Mouse (Mus musculus) embryonic facial prominence, embryonic 14.5 days (tissue): ENCODE results near the gene Tcf25. TPM values are rescaled to one million over a fixed set of nuclear protein-coding genes. Genes with fewer than 3 reads are reported as not detected.

ENCODE experiments used
- ATAC-seq: fragments of 200-750 bp; cut with Nextera tagmentation; 2 replicates; pipeline ENCODE4 v1.8.0; 2017; ENCODE audit warnings: low read depth, moderate number of reproducible peaks, moderate TSS enrichment
- DNase-seq: peaks from one replicate; pipeline ENCODE4 v3.0.0-alpha.2; 2015; ENCODE audit warnings: low spot score
- H3K27ac ChIP-seq: fragments of 300-500 bp; sonication (generic); replicated peaks from 2 replicates; pipeline ENCODE4 v1.5.1; 2014; ENCODE audit warnings: low read depth, mild to moderate bottlenecking, low read length, moderate library complexity
- H3K27me3 ChIP-seq: fragments of 300-500 bp; sonication (generic); replicated peaks from 2 replicates; pipeline ENCODE4 v1.6.1; 2014; ENCODE audit warnings: low read length; ENCODE audit not compliant: control insufficient read depth, insufficient read depth
- H3K36me3 ChIP-seq: fragments of 300-500 bp; sonication (generic); 2 replicates; pipeline ENCODE4 v1.6.1; 2014; ENCODE audit warnings: low read length, mixed read lengths; ENCODE audit not compliant: control insufficient read depth, insufficient read depth
- H3K4me1 ChIP-seq: fragments of 300-500 bp; sonication (generic); 2 replicates; pipeline ENCODE4 v1.6.1; 2014; ENCODE audit warnings: antibody characterized with exemption, low read length; ENCODE audit not compliant: control insufficient read depth, insufficient read depth
- H3K4me2 ChIP-seq: fragments of 300-500 bp; sonication (generic); 2 replicates; pipeline ENCODE4 v1.6.1; 2014; ENCODE audit warnings: low read depth, mild to moderate bottlenecking, low read length, moderate library complexity, mixed read lengths
- H3K4me3 ChIP-seq: fragments of 300-500 bp; sonication (generic); 2 replicates; pipeline ENCODE4 v1.5.1; 2014; ENCODE audit warnings: low read depth, mild to moderate bottlenecking, low read length
- H3K9ac ChIP-seq: fragments of 300-500 bp; sonication (generic); 2 replicates; pipeline ENCODE4 v1.6.1; 2014; ENCODE audit warnings: low read depth, mild to moderate bottlenecking, low read length, moderate library complexity, mixed read lengths
- H3K9me3 ChIP-seq: fragments of 300-500 bp; sonication (generic); 2 replicates; pipeline ENCODE4 v1.6.1; 2016; ENCODE audit warnings: low read length; ENCODE audit not compliant: control insufficient read depth
- WGBS: fragments of 180-500 bp; shearing (Covaris S2); extraction: QIAGEN DNeasy Blood & Tissue Kit; methylation state at CpG from one replicate; pipeline ENCODE4 v1.1.7; 2014; 5-methylcytosine and 5-hydroxymethylcytosine counted together
- polyA plus RNA-seq: library from polyadenylated mRNA; unstranded; fragments of >200 nt; fragmentation: Nextera tagmentation; extraction: Ambion mirVana; gene quantifications from 2 replicates; pipeline ENCODE4 v1.2.1, GENCODE M21; 2014

Tcf25 gene
- polyA plus RNA-seq, 1 experiment from 2014 or later = 163 TPM

DNA sequence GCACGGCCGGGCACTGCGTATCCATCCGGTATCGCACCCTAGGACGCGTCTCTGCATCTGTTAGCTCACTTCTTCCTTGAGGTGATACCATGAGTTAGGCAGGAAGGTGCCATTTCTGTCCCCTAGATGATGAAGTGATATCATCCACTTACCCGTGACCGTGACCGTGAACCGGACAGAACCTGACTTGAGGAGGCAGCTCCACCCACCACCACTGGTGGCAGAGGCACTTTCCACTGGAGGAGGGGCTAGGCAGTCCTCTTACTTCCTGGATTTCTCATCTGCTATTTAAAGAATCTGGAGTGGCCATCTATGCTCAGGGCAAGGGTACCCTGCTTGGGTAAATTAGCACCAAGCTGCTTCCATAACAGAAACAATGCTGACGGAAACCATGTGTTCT is 30.1 kb upstream of the Tcf25 start:
- Histone ChIP-seq H3K9me3 (no peaks in the 10 kb centered on the region), H3K9ac (no peak overlapping the region), H3K4me3 (no peak overlapping the region), H3K27ac (no peak overlapping the region), H3K4me2 (no peak overlapping the region), H3K36me3 (no peaks in the 10 kb centered on the region), H3K27me3 (no peaks in the 10 kb centered on the region), H3K4me1 (peaks cover 6% of the 10 kb centered on the region)
- 75% methylated on average over 12 of the region's 12 CpGs for WGBS
- no peak for DNase-seq
- 0 out of 2 replicates have a peak, but pooled peaks have one; percentile 37 for ATAC-seq

DNA sequence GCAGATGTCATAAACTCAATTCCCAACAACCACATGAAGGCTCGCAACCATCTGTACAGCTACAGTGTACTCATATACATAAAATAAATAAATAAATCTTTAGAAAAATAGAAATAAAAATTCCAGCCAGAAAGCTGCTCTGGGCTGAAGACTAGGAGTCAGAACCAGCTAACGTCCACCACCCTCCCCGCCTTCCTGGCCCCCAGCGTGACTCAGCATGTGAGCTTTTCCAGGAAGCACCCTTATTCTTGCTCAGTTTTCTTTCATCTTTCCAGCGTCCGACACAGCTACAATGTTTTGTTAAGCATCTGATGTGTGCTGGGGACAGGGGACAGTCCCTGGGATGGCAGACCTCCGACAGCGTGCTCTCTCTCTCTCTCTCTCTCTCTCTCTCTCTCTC is 28.4 kb upstream of the Tcf25 start:
- Histone ChIP-seq H3K27me3 (no peaks in the 10 kb centered on the region), H3K4me2 (no peak overlapping the region), H3K27ac (no peak overlapping the region), H3K9ac (no peak overlapping the region), H3K4me1 (peaks cover 6% of the 10 kb centered on the region), H3K9me3 (no peaks in the 10 kb centered on the region), H3K36me3 (no peaks in the 10 kb centered on the region), H3K4me3 (no peak overlapping the region)
- WGBS = 75% methylated on average over 8 of the region's 8 CpGs
- DNase-seq = no peak
- no peak for ATAC-seq

DNA sequence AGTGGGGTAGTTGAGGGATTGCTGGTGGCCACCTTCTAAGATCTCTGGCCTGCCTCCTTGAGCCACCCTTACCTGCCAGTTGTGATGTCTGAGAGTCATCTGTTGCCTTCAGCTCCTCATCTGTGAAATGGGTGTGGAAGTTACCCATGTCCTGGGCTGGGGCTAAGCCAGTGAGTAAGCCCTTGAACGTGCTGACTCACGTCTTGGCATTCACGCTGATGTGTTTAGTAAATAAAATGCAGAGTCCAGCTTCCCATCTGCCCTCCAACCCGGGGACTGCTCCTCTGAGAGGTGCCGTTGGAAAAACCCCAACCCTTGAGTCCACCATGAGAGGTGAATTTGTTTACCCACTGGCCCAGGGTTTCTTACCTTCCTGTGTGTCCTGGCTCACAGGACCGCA is 27.7 kb upstream of the Tcf25 start:
- Histone ChIP-seq H3K36me3 (no peaks in the 10 kb centered on the region), H3K9me3 (no peaks in the 10 kb centered on the region), H3K4me3 (no peak overlapping the region), H3K4me1 (peaks cover 6% of the 10 kb centered on the region), H3K9ac (no peak overlapping the region), H3K27ac (no peak overlapping the region), H3K4me2 (no peak overlapping the region), H3K27me3 (no peaks in the 10 kb centered on the region)
- no peak for ATAC-seq
- no peak for DNase-seq
- WGBS = 87% methylated on average over 6 of the region's 6 CpGs

DNA sequence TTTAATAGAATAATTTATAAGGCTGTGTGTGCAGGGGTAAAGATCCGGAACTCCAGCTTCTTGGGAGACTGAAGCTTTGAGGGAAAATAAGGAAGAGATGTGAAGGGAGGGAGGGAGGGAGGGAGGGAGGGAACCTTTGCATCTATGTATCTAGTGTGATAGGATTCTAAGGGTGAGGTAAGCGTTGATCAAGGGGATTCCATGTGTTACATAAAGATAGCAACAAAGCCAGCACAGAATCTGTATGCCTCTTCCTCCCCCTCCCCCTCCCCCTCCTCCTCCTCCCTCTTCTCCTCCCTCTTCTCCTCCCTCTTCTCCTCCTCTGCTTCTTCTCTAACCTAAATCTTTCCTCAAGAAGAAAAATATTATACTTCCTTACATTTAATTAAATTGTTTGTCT is 26.3 kb upstream of the Tcf25 start:
- H3K27ac ChIP-seq = no peak overlapping the region

DNA sequence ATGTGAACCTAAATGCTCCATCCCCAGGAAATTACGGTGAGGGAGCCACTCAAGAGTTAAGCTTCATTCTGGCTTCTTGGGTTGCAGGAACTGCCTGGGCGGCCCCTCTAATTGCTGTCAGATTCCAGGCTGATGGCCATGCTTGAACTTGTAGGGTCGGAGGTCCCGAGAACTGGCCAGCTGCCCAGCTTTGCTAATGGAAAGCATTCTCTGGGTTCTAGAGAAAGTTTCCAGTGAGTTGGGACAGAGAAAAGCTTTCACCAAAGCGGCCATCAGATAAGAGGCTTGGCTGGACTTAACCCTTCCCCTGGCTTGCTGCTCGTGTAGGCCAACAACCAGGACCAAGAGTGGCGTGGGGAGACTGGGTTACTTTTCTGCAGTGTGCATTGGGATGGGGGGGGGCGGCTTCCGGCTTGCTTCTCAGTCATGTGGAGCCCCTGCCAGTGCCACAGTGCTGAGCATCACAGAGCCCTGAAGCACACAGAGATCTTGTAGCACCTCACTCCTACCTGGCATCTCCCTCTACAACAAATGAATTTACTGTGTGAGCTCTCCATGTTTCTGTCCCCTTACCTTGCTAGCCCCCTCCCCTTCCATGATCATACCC is 25.2 kb upstream of the Tcf25 start:
- Histone ChIP-seq H3K27me3 (no peaks in the 10 kb centered on the region), H3K4me3 (no peak overlapping the region), H3K27ac (peak overlapping the region; percentile 54), H3K4me1 (peaks cover 6% of the 10 kb centered on the region), H3K4me2 (0 out of 2 replicates have a peak overlapping the region, but pooled peaks have one; percentile 0), H3K9me3 (no peaks in the 10 kb centered on the region), H3K36me3 (no peaks in the 10 kb centered on the region), H3K9ac (no peak overlapping the region)
- ATAC-seq (peak; percentile 69), DNase-seq (peak; percentile 91)
- 25% methylated on average over 8 of the region's 9 CpGs for WGBS

More for the DNA sequence above, 26.3 kb upstream of the Tcf25 start:
- no peaks in the 10 kb centered on the region for H3K9me3 ChIP-seq
- peaks cover 6% of the 10 kb centered on the region for H3K4me1 ChIP-seq
- DNase-seq (no peak), ATAC-seq (no peak)
- H3K4me2 ChIP-seq = no peak overlapping the region
- no peak overlapping the region for H3K4me3 ChIP-seq
- H3K27me3 ChIP-seq = no peaks in the 10 kb centered on the region
- WGBS = 75% methylated on average over 2 of the region's 2 CpGs
- no peak overlapping the region for H3K9ac ChIP-seq
- H3K36me3 ChIP-seq = no peaks in the 10 kb centered on the region

DNA sequence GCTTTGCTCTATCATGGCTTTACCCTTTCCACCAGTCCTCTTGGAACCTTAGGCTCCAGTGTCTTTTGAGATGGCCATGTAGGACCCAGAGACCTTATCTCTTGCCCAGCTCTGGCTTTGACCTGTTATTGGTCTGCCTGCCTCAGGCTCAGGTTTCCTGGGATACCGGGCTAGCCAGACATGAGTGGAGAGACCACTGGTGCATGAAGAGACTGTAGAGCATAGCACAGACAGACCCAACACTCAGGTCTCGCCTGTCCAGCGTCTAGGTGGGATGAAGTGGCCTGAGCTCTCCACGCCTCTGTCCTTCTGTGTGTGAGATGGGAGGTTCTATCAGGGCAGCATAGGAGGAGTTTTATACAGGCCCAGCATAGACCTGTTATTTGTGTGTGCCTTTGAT is 24.5 kb upstream of the Tcf25 start:
- H3K9ac ChIP-seq = no peak overlapping the region
- no peak for DNase-seq
- no peaks in the 10 kb centered on the region for H3K36me3 ChIP-seq
- WGBS = 70% methylated on average over 4 of the region's 4 CpGs
- peak overlapping the region; percentile 54 for H3K27ac ChIP-seq
- no peak overlapping the region for H3K4me3 ChIP-seq
- no peak overlapping the region for H3K4me2 ChIP-seq
- H3K27me3 ChIP-seq = no peaks in the 10 kb centered on the region
- H3K4me1 ChIP-seq = peaks cover 6% of the 10 kb centered on the region
- ATAC-seq = no peak
- H3K9me3 ChIP-seq = no peaks in the 10 kb centered on the region

DNA sequence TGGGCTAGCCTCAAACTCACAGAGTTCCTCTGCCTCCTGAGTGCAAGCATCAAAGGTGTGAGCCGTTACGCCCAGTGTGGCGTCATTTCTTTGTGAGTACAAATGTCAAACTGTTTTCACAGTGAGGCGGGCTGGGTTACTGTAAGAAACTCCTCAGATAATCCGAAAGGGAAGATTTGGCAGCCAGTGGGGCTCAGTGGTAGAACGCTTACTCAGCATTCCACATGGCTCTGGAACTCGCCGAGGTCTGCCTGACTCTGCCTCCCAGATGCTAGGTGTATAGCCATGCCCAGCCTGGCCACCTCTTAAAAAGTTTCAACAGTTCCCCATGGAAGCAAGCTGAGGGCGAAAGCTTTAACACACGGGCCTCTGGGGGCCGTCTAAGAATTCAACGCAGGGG is 21.4 kb upstream of the Tcf25 start:
- Histone ChIP-seq H3K27ac (no peak overlapping the region), H3K4me3 (no peak overlapping the region), H3K36me3 (no peaks in the 10 kb centered on the region), H3K9ac (no peak overlapping the region), H3K9me3 (no peaks in the 10 kb centered on the region), H3K4me2 (no peak overlapping the region), H3K27me3 (no peaks in the 10 kb centered on the region), H3K4me1 (peaks cover 6% of the 10 kb centered on the region)
- no peak for ATAC-seq
- no peak for DNase-seq
- 82% methylated on average over 12 of the region's 12 CpGs for WGBS

DNA sequence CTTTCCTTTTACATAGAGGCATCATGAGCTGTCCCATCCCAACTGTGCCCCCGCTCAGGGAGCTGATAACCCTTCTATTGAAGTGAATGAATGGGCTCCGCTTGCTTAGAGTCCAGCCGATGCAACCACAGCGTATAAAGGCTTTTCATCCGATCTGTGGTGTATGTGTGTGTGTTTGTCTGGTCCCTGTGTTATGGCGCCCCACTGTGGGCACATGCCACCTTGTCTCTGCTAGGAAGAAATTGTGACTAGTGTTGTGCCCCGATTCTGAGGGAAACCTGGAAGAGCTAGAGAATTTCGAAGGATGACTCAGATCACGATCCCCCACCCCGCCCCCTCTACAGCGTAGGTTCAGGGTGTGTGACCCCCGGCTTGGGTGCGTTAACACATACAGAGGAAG is 20.8 kb upstream of the Tcf25 start:
- Histone ChIP-seq H3K9me3 (no peaks in the 10 kb centered on the region), H3K4me2 (no peak overlapping the region), H3K4me1 (peaks cover 3% of the 10 kb centered on the region), H3K36me3 (no peaks in the 10 kb centered on the region), H3K27ac (no peak overlapping the region), H3K4me3 (no peak overlapping the region), H3K27me3 (no peaks in the 10 kb centered on the region), H3K9ac (no peak overlapping the region)
- peak; percentile 23 for DNase-seq
- WGBS = 61% methylated on average over 13 of the region's 13 CpGs
- 0 out of 2 replicates have a peak, but pooled peaks have one; percentile 22 for ATAC-seq

DNA sequence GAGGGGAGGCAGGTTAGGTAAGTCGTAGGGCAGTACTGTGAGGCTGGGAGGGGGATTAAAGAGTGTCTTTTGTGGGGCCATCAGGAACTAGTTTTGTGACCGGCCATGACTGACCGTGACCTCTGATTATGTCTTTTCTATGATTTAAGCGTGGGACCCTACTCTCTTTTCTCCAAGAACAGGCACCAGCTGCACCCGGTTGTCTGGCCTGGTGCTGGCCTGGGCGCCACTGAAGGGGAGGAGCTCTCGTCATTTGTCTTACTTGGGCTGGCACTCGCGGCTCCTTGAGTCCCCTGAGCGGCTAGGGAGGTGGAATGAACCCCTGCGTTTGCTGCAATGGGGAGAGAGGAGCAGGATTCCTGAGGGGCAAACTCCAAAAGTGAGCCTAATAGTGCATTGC is 20.3 kb upstream of the Tcf25 start:
- 40% methylated on average over 9 of the region's 11 CpGs for WGBS
- no peaks in the 10 kb centered on the region for H3K36me3 ChIP-seq
- no peaks in the 10 kb centered on the region for H3K9me3 ChIP-seq
- H3K4me2 ChIP-seq = no peak overlapping the region
- ATAC-seq (no peak), DNase-seq (no peak)
- no peak overlapping the region for H3K27ac ChIP-seq
- no peaks in the 10 kb centered on the region; the same call in 1 of the 2 replicates for H3K4me1 ChIP-seq
- no peaks in the 10 kb centered on the region for H3K27me3 ChIP-seq
- H3K4me3 ChIP-seq = no peak overlapping the region
- no peak overlapping the region for H3K9ac ChIP-seq
